Mouse (Mus musculus): ENCODE measurements around the gene Rere. TPM values are rescaled to one million over a fixed set of nuclear protein-coding genes. Genes with fewer than 3 reads are reported as not detected.

Gene Rere
- polyA plus RNA-seq, 1 experiment from 2014 or later: 52.0 TPM

GRCm38 (mm10) chr4:150248917-150249316 lies 32.5 kb upstream of the Rere start:
- Histone ChIP-seq H3K36me3 (ENCODE audit: control insufficient read depth, insufficient read depth, low read length) (peaks cover 28% of the 10 kb centered on the region), H3K9me3 (ENCODE audit: control insufficient read depth, low read length) (no peaks in the 10 kb centered on the region), H3K4me3 (ENCODE audit: low read depth, low read length) (no peak overlapping the region), H3K4me2 (ENCODE audit: low read depth) (no peak overlapping the region), H3K27ac (ENCODE audit: low read depth, low read length) (no peak overlapping the region), H3K9ac (ENCODE audit: low read length) (no peak overlapping the region), H3K27me3 (ENCODE audit: control insufficient read depth, insufficient read depth, low read length) (no peaks in the 10 kb centered on the region), H3K4me1 (ENCODE audit: control insufficient read depth, insufficient read depth, low read length) (no peaks in the 10 kb centered on the region)
- no peak for ATAC-seq (ENCODE audit: insufficient read depth, low FRiP score, low TSS enrichment)
- no peak for DNase-seq (ENCODE audit: low spot score)
- 82% methylated on average over 5 of the region's 5 CpGs for WGBS

DNA sequence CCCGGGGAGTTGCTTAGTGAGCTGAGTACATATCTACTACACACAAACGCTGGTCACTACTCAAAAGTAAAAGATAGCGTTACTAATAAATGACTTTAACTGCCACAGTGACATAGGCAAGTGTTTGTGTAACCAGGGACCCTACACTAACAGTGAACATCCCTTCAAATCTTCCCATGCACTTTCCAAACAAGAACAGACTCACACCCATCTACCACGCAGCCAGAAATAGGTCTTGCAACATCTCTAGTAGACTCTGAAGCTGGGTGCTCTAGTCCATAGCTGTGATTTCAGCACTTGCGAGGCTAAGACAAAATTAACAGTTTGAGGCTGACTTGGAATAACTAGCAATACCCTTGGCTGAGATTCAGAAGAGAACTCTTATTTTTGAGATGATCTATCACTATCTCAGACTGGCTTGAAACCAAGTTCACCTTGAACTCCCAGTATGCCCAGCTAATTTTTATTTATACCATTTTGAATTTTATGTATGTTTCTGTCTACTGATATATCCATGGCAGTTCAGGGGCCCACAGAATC lies 31.6 kb upstream of the Rere start:
- H3K36me3 ChIP-seq (ENCODE audit: control insufficient read depth, insufficient read depth, low read length): peaks cover 24% of the 10 kb centered on the region
- H3K9me3 ChIP-seq (ENCODE audit: control insufficient read depth, low read length): no peaks in the 10 kb centered on the region
- WGBS: 79% methylated on average over 5 of the region's 5 CpGs
- no peaks in the 10 kb centered on the region for H3K27me3 ChIP-seq (ENCODE audit: control insufficient read depth, insufficient read depth, low read length)
- no peaks in the 10 kb centered on the region for H3K4me1 ChIP-seq (ENCODE audit: control insufficient read depth, insufficient read depth, low read length)
- no peak overlapping the region for H3K4me2 ChIP-seq (ENCODE audit: low read depth)
- no peak for DNase-seq (ENCODE audit: low spot score)
- no peak overlapping the region for H3K27ac ChIP-seq (ENCODE audit: low read depth, low read length)
- no peak for ATAC-seq (ENCODE audit: insufficient read depth, low FRiP score, low TSS enrichment)
- no peak overlapping the region for H3K9ac ChIP-seq (ENCODE audit: low read length)
- H3K4me3 ChIP-seq (ENCODE audit: low read depth, low read length): no peak overlapping the region

- Histone ChIP-seq H3K9me3 (ENCODE audit: control insufficient read depth, low read length) (no peaks in the 10 kb centered on the region), H3K27me3 (ENCODE audit: control insufficient read depth, insufficient read depth, low read length) (no peaks in the 10 kb centered on the region), H3K36me3 (ENCODE audit: control insufficient read depth, insufficient read depth, low read length) (peaks cover 21% of the 10 kb centered on the region), H3K4me3 (ENCODE audit: low read depth, low read length) (no peak overlapping the region), H3K27ac (ENCODE audit: low read depth, low read length) (peak overlapping the region; percentile 47; the same call in 1 of the 2 replicates), H3K9ac (ENCODE audit: low read length) (no peak overlapping the region), H3K4me2 (ENCODE audit: low read depth) (no peak overlapping the region), H3K4me1 (ENCODE audit: control insufficient read depth, insufficient read depth, low read length) (no peaks in the 10 kb centered on the region)
- ATAC-seq (ENCODE audit: insufficient read depth, low FRiP score, low TSS enrichment) (peak; percentile 39), DNase-seq (ENCODE audit: low spot score) (no peak)
- 61% methylated on average over 18 of the region's 18 CpGs for WGBS
Observed at GRCm38 (mm10) chr4:150250549-150251422, 30.7 kb upstream of the Rere start.

DNA sequence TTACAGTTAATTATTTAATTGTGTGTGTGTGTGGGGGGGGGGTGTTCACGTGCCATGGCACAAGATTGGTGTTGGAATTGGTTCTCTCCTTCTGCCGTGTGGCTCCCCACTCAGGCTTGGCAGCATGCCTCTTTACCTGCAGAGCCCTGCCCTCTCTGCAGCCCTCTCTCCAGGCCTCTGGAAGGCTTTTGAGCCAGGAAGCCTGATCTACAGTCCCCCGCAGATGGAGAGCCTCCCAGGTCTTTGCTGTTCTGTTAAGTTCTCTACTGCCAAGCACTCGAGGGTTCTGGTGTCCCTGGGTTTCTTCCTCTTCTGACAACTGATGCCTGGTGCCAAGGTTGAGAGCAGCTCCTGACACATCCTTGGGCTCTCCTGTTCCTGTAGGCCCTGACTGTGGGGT lies 27.0 kb upstream of the Rere start:
- no peak overlapping the region for H3K9ac ChIP-seq (ENCODE audit: low read length)
- no peaks in the 10 kb centered on the region for H3K27me3 ChIP-seq (ENCODE audit: control insufficient read depth, insufficient read depth, low read length)
- peaks cover 5% of the 10 kb centered on the region for H3K36me3 ChIP-seq (ENCODE audit: control insufficient read depth, insufficient read depth, low read length)
- H3K4me2 ChIP-seq (ENCODE audit: low read depth): no peak overlapping the region
- DNase-seq (ENCODE audit: low spot score) (no peak), ATAC-seq (ENCODE audit: insufficient read depth, low FRiP score, low TSS enrichment) (no peak)
- no peak overlapping the region for H3K27ac ChIP-seq (ENCODE audit: low read depth, low read length)
- H3K4me1 ChIP-seq (ENCODE audit: control insufficient read depth, insufficient read depth, low read length): no peaks in the 10 kb centered on the region
- no peak overlapping the region for H3K4me3 ChIP-seq (ENCODE audit: low read depth, low read length)
- no peaks in the 10 kb centered on the region for H3K9me3 ChIP-seq (ENCODE audit: control insufficient read depth, low read length)
- 68% methylated on average over 4 of the region's 4 CpGs for WGBS

GRCm38 (mm10) chr4:150255181-150255580 lies 26.3 kb upstream of the Rere start:
- no peak for ATAC-seq (ENCODE audit: insufficient read depth, low FRiP score, low TSS enrichment)
- WGBS: 88% methylated on average over 7 of the region's 7 CpGs
- H3K4me3 ChIP-seq (ENCODE audit: low read depth, low read length): no peak overlapping the region
- no peak overlapping the region for H3K4me2 ChIP-seq (ENCODE audit: low read depth)
- H3K27ac ChIP-seq (ENCODE audit: low read depth, low read length): no peak overlapping the region
- no peaks in the 10 kb centered on the region for H3K36me3 ChIP-seq (ENCODE audit: control insufficient read depth, insufficient read depth, low read length)
- 0 out of 2 replicates have a peak, but pooled peaks cover 3% of the 10 kb centered on the region for H3K4me1 ChIP-seq (ENCODE audit: control insufficient read depth, insufficient read depth, low read length)
- DNase-seq (ENCODE audit: low spot score): no peak
- no peaks in the 10 kb centered on the region for H3K9me3 ChIP-seq (ENCODE audit: control insufficient read depth, low read length)
- H3K27me3 ChIP-seq (ENCODE audit: control insufficient read depth, insufficient read depth, low read length): no peaks in the 10 kb centered on the region
- H3K9ac ChIP-seq (ENCODE audit: low read length): no peak overlapping the region

DNA sequence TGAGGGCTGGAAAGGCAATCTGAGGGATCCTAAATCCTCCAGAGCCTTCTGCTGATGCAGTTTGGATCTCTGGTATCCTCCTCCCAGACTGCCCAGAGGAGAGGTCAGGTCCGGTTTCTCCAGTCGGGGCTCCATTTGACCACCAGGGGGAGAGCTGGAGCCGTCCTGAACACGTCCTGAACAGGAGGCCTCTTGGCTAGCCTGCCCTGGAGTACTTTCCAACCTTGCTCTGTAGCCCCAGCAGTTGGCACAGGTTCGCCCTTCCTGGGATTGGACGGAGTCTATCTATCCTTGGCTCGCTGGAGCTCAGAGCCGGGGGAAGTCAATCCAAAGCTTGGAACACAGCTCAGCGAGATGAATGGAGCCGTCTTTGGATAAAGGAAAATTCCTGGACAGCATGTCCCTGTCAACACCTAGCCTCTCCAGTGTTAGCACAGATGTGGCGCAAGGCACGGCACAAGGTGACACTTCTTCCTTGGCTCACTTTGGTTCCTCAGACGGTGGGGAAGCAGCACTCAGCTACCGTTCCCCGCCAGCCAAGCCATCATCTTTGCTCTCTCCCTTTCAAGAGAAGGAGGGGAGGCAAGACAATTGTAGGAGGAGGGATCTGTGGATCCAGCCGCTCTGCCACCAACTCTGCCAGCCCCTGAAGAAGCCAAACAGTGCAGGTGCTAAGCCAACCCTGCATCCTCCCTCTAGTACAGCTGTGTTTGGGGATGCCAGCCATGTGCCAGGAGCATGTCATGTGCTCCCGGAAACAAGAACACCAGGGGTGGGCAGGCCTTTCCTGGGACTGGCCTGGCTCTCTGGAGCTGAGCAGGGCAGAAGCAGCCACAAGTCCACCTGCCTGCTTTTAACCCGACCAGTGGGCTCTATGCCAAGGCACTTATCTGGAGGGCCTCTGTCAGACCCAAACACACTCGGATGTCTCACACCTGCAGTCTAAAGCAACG lies 23.9 kb upstream of the Rere start:
- 59% methylated on average over 20 of the region's 20 CpGs for WGBS
- Histone ChIP-seq H3K27ac (ENCODE audit: low read depth, low read length) (0 out of 2 replicates have a peak overlapping the region, but pooled peaks have one; percentile 46), H3K4me1 (ENCODE audit: control insufficient read depth, insufficient read depth, low read length) (0 out of 2 replicates have a peak, but pooled peaks cover 4% of the 10 kb centered on the region), H3K9ac (ENCODE audit: low read length) (no peak overlapping the region; the same call in 1 of the 2 replicates), H3K9me3 (ENCODE audit: control insufficient read depth, low read length) (no peaks in the 10 kb centered on the region), H3K27me3 (ENCODE audit: control insufficient read depth, insufficient read depth, low read length) (no peaks in the 10 kb centered on the region), H3K4me2 (ENCODE audit: low read depth) (no peak overlapping the region), H3K36me3 (ENCODE audit: control insufficient read depth, insufficient read depth, low read length) (no peaks in the 10 kb centered on the region), H3K4me3 (ENCODE audit: low read depth, low read length) (no peak overlapping the region)
- ATAC-seq (ENCODE audit: insufficient read depth, low FRiP score, low TSS enrichment) (peak; percentile 50), DNase-seq (ENCODE audit: low spot score) (peak; percentile 86)

DNA sequence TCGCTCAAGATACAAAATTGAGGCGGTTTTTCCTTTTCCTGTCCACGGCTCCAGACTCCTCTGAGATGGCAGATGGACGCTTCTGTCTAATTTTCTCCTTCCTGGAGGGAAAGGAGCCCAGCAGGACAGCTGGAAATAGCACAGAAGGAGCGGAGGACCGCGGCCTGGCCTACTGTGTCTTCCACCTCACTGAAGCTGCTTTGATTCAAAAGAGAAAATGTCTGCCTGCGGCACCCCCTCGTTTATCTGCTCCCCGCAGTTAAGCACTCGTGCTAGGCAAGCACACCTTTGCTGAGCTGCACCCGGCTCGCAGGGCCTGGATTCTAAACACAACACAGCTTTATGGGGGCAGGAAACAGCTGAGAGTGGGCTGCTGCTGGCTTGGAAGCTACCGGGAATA lies 23.1 kb upstream of the Rere start:
- no peak for ATAC-seq (ENCODE audit: insufficient read depth, low FRiP score, low TSS enrichment)
- H3K36me3 ChIP-seq (ENCODE audit: control insufficient read depth, insufficient read depth, low read length): no peaks in the 10 kb centered on the region
- no peak overlapping the region for H3K4me3 ChIP-seq (ENCODE audit: low read depth, low read length)
- H3K27me3 ChIP-seq (ENCODE audit: control insufficient read depth, insufficient read depth, low read length): no peaks in the 10 kb centered on the region
- 0 out of 2 replicates have a peak overlapping the region, but pooled peaks have one; percentile 46 for H3K27ac ChIP-seq (ENCODE audit: low read depth, low read length)
- peak overlapping the region; percentile 7; the same call in 1 of the 2 replicates for H3K9ac ChIP-seq (ENCODE audit: low read length)
- DNase-seq (ENCODE audit: low spot score): no peak
- H3K4me2 ChIP-seq (ENCODE audit: low read depth): no peak overlapping the region
- no peaks in the 10 kb centered on the region for H3K9me3 ChIP-seq (ENCODE audit: control insufficient read depth, low read length)
- WGBS: 78% methylated on average over 14 of the region's 14 CpGs
- H3K4me1 ChIP-seq (ENCODE audit: control insufficient read depth, insufficient read depth, low read length): 0 out of 2 replicates have a peak, but pooled peaks cover 4% of the 10 kb centered on the region

DNA sequence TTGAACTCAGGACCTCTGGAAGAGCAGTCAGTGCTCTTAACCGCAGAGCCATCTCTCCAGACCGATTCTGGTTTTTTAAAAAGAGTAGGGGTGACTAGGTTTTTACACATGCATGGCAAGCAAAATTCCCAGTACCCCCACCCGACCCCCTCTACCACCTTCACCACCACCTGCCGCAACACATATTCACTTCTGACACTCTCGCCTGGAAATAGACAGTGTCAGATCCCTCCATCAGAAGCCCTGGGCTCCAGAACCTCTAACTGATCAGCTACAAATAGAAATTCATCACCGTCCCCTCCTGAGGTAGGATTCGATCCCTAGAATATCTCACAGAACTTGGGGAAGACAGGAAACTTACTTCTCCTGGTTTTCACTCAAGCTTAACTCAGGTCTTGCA lies 21.9 kb upstream of the Rere start:
- Histone ChIP-seq H3K4me3 (ENCODE audit: low read depth, low read length) (no peak overlapping the region), H3K36me3 (ENCODE audit: control insufficient read depth, insufficient read depth, low read length) (no peaks in the 10 kb centered on the region), H3K27ac (ENCODE audit: low read depth, low read length) (no peak overlapping the region), H3K9ac (ENCODE audit: low read length) (no peak overlapping the region), H3K4me2 (ENCODE audit: low read depth) (no peak overlapping the region), H3K4me1 (ENCODE audit: control insufficient read depth, insufficient read depth, low read length) (0 out of 2 replicates have a peak, but pooled peaks cover 4% of the 10 kb centered on the region), H3K27me3 (ENCODE audit: control insufficient read depth, insufficient read depth, low read length) (no peaks in the 10 kb centered on the region), H3K9me3 (ENCODE audit: control insufficient read depth, low read length) (no peaks in the 10 kb centered on the region)
- DNase-seq (ENCODE audit: low spot score): no peak
- no peak for ATAC-seq (ENCODE audit: insufficient read depth, low FRiP score, low TSS enrichment)
- 92% methylated on average over 7 of the region's 7 CpGs for WGBS

Measured in neural tube, embryonic 11.5 days (tissue).